Mouse (Mus musculus) C2C12 (cell line): Measurements from ENCODE around the gene Pex6. TPM values are rescaled to one million over a fixed set of nuclear protein-coding genes. Genes with fewer than 3 reads are reported as not detected.

ENCODE experiments used
- H3K27me3 ChIP-seq: one replicate; pipeline ENCODE4 v1.6.1; 2011; ENCODE audit not compliant: control insufficient read depth, insufficient read depth, insufficient read length
- H3K36me3 ChIP-seq: one replicate; pipeline ENCODE4 v1.6.1; 2011; ENCODE audit not compliant: control insufficient read depth, insufficient read depth
- H3K4me3 ChIP-seq: one replicate; pipeline ENCODE4 v1.5.1; 2011; ENCODE audit warnings: mild to moderate bottlenecking, control low read depth; ENCODE audit not compliant: poor library complexity, insufficient read depth, severe bottlenecking
- H3K79me2 ChIP-seq: one replicate; pipeline ENCODE4 v1.6.1; 2011; ENCODE audit not compliant: control insufficient read depth, insufficient read depth
- H3K79me3 ChIP-seq: one replicate; pipeline ENCODE4 v1.6.1; 2011; ENCODE audit warnings: low read depth, control low read depth
- H3ac ChIP-seq: one replicate; pipeline ENCODE3; 2011; ENCODE audit warnings: low read depth; ENCODE audit not compliant: control insufficient read depth, insufficient read length
- CEBPB ChIP-seq: IDR thresholded peaks from one replicate; pipeline ENCODE4 v1.6.1; 2011; ENCODE audit warnings: low read depth, mild to moderate bottlenecking, control low read depth, moderate library complexity
- CTCF ChIP-seq: IDR thresholded peaks from one replicate; pipeline ENCODE4 v1.5.1; 2011; ENCODE audit not compliant: control insufficient read depth, insufficient read depth, insufficient read length
- FOSL1 ChIP-seq: IDR thresholded peaks from one replicate; pipeline ENCODE4 v1.8.0; 2011; ENCODE audit warnings: mild to moderate bottlenecking, low read length; ENCODE audit not compliant: poor library complexity, insufficient read depth, severe bottlenecking
- MAX ChIP-seq: IDR thresholded peaks from one replicate; pipeline ENCODE4 v1.6.1; 2011; ENCODE audit warnings: mild to moderate bottlenecking, control low read depth
- MYOD1 ChIP-seq: IDR thresholded peaks from one replicate; pipeline ENCODE4 v1.6.1; 2011; ENCODE audit warnings: low read depth; ENCODE audit not compliant: control insufficient read depth, insufficient read length
- MYOG ChIP-seq: IDR thresholded peaks from one replicate; pipeline ENCODE4 v1.6.1; 2011; ENCODE audit not compliant: control insufficient read depth, insufficient read length; ENCODE audit errors: extremely low read depth
- USF1 ChIP-seq: IDR thresholded peaks from one replicate; pipeline ENCODE4 v1.6.1; 2011; ENCODE audit warnings: low read depth, mild to moderate bottlenecking, control low read depth, moderate library complexity
- polyA plus RNA-seq: library from polyadenylated mRNA; unstranded; fragments of >200 nt; fragmentation: generic; extraction: Trizol; gene quantifications from one replicate; pipeline ENCODE4 v1.2.1, GENCODE M21; 2012; ENCODE audit warnings: missing spikeins

The Pex6 gene
- polyA plus RNA-seq, 1 experiment: 24.7 TPM

- no peak for TF ChIP-seq FOSL1
- no peak for TF ChIP-seq CTCF
- no peak for TF ChIP-seq CEBPB
- no peak for TF ChIP-seq MYOD1
- TF ChIP-seq MAX: no peak
- no peak for TF ChIP-seq USF1
- TF ChIP-seq MYOG: no peak
- H3K79me2 ChIP-seq: peaks cover 100% of the 10 kb centered on the region
- H3K36me3 ChIP-seq: peaks cover 17% of the 10 kb centered on the region
- no peaks in the 10 kb centered on the region for H3K27me3 ChIP-seq
- peaks cover 56% of the 10 kb centered on the region for H3K79me3 ChIP-seq
- no peak overlapping the region for H3K4me3 ChIP-seq
- no peak overlapping the region for H3ac ChIP-seq
Measured at GRCm38 (mm10) chr17:46698515-46698914, 12.7 kb upstream of the Pex6 start.

DNA sequence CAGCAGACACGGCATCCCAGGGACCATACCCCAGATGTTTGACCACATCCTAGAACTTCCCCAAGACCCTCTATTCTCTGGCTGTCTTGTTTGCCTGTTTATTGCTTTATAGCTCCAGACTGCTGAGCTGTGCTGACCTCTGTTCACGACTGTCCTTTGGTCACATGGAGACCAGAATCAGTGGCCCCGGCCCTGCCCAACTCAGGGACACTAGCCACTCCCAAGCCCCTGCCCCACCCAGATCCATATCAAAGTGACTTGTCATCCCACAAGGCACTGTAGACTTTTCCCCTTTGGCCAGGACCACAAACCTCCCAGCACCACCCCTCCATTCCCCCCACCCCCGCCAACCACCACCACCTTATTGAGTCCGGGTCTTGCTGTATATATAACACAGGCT, 12.0 kb upstream of the Pex6 start:
- Histone ChIP-seq H3K79me3 (peaks cover 56% of the 10 kb centered on the region), H3K4me3 (no peak overlapping the region), H3K36me3 (peaks cover 17% of the 10 kb centered on the region), H3K27me3 (no peaks in the 10 kb centered on the region), H3ac (peak overlapping the region; percentile 19), H3K79me2 (peaks cover 100% of the 10 kb centered on the region)
- TF ChIP-seq MAX (no peak), USF1 (peak; percentile 33), MYOD1 (no peak), CEBPB (no peak)

DNA sequence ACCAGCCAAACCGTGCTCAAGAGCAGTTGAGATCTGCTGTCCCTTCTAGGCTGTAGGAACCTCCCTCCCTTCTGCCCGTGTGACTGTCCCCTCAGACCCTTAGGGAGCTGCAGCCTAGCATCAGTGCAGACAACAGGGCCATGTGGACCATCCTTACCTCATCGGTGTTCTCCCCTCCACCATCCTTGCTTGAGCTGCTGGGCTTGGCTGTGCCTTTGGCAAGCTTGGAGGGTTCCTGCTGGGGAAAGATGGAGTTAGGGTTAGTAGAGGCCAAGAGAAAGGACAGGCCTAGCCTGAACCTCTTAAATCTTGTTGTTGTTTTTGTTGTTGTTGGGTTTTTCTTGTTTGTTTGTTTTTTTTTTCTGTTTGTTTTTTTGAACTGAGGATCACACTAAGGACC, 11.4 kb upstream of the Pex6 start:
- no peak overlapping the region for H3ac ChIP-seq
- no peaks in the 10 kb centered on the region for H3K27me3 ChIP-seq
- H3K36me3 ChIP-seq: peaks cover 17% of the 10 kb centered on the region
- H3K79me3 ChIP-seq: peaks cover 56% of the 10 kb centered on the region
- no peak for TF ChIP-seq MYOG
- no peak for TF ChIP-seq USF1
- no peak for TF ChIP-seq CTCF
- TF ChIP-seq CEBPB: no peak
- TF ChIP-seq MAX: no peak
- no peak for TF ChIP-seq MYOD1
- TF ChIP-seq FOSL1: no peak
- H3K79me2 ChIP-seq: peaks cover 98% of the 10 kb centered on the region
- H3K4me3 ChIP-seq: no peak overlapping the region

- H3K79me3 ChIP-seq: peaks cover 51% of the 10 kb centered on the region
- H3K36me3 ChIP-seq: peaks cover 17% of the 10 kb centered on the region
- no peaks in the 10 kb centered on the region for H3K27me3 ChIP-seq
- no peak overlapping the region for H3ac ChIP-seq
- H3K79me2 ChIP-seq: peaks cover 82% of the 10 kb centered on the region
- TF ChIP-seq CEBPB (no peak), MAX (no peak), MYOG (no peak), MYOD1 (no peak), USF1 (no peak), CTCF (no peak), FOSL1 (no peak)
- H3K4me3 ChIP-seq: no peak overlapping the region
Measured at GRCm38 (mm10) chr17:46701489-46701888, 9.8 kb upstream of the Pex6 start.

DNA sequence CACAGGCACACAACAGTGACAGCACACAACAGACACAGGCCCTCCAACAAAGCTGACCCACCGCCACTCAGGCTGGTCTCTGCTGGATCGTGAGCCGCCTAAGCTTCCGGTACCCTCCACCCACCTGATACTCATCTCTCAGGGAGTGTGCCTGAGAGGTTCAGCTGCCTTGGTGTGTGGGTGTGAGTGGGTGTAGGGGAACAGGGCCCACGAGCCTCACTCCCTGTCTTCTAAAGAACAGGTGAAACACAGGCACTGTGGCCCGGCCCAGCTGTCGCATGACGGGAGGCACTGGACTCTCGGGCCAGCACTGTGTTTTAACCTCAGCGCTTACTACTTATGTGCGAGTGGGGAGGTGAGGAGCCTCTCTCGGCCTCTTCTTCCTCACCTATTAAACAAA, 9.2 kb upstream of the Pex6 start:
- TF ChIP-seq MYOD1: no peak
- no peak for TF ChIP-seq MYOG
- TF ChIP-seq MAX: no peak
- TF ChIP-seq CEBPB: no peak
- no peak for TF ChIP-seq FOSL1
- TF ChIP-seq USF1: no peak
- Histone ChIP-seq H3K36me3 (peaks cover 16% of the 10 kb centered on the region), H3ac (peak overlapping the region; percentile 6), H3K4me3 (no peak overlapping the region), H3K79me2 (peaks cover 76% of the 10 kb centered on the region), H3K79me3 (peaks cover 48% of the 10 kb centered on the region), H3K27me3 (no peaks in the 10 kb centered on the region)

- peaks cover 44% of the 10 kb centered on the region for H3K79me3 ChIP-seq
- no peak for TF ChIP-seq MYOD1
- no peak for TF ChIP-seq CTCF
- no peak for TF ChIP-seq CEBPB
- TF ChIP-seq MYOG: no peak
- no peaks in the 10 kb centered on the region for H3K27me3 ChIP-seq
- no peak overlapping the region for H3K4me3 ChIP-seq
- H3K36me3 ChIP-seq: peaks cover 13% of the 10 kb centered on the region
- H3ac ChIP-seq: peak overlapping the region; percentile 45
- peaks cover 72% of the 10 kb centered on the region for H3K79me2 ChIP-seq
Measured at GRCm38 (mm10) chr17:46702506-46702905, 8.8 kb upstream of the Pex6 start.
